Mouse (Mus musculus) splenic B cell, adult 2 months (primary cell): ENCODE measurements around the gene Nploc4.
"Not testable (repeated sequence)": the region's sequence is repeated elsewhere in the genome, so short reads cannot be mapped to it uniquely, and the experiment has no call there.

Experiments used
- DNase-seq: peaks from one replicate; pipeline ENCODE4 v3.0.0-alpha.2; 2011; ENCODE audit warnings: low read depth, low spot score
- H3K27me3 ChIP-seq: 2 replicates; pipeline ENCODE4 v1.6.1; 2012; ENCODE audit warnings: mild to moderate bottlenecking, low read length, moderate library complexity, mixed read lengths; ENCODE audit not compliant: control insufficient read depth, poor library complexity, insufficient read depth, severe bottlenecking
- H3K36me3 ChIP-seq: 2 replicates; pipeline ENCODE4 v1.6.1; 2012; ENCODE audit warnings: mild to moderate bottlenecking, low read length, moderate library complexity, mixed read lengths; ENCODE audit not compliant: control insufficient read depth, poor library complexity, insufficient read depth, severe bottlenecking

The Nploc4 gene

DNA sequence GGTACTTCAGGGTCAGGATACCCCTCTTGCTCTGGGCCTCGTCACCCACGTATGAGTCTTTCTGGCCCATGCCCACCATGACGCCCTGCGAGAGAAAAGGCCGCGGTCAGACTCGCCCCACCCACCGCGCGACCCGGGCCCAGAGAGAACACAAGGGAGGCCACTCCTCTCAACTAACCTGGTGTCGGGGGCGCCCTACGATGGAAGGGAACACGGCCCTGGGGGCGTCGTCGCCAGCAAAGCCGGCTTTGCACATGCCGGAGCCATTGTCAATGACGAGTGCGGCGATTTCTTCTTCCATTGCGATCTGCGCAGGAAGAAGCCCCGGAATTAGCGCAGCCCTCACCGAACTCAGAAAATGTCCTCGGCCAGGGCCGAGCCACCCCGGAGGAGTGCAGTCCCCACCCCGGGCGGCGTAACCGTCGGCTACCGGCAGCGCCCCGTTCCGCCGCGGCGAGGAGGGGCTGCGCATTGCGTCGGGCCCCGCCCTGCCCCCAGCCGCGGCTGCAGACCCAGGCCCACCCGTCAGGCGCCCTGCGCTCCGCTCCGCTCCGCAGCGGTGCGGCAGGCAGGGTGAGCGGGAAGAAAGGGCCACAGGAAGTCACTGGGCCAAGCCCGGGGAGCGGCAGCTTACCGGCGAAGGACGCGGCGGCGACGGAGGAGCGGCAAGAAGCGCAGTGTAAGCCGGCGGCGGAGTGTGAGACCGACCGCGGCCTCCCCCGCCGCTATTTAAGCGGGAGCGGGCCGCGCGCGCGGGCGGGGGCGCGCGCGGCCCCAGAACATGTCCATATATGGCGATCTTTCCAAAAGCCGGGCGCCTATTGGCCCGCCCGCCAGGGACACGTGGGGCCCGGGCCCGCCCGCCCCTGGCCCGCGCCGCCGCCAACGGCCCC lies 89.5 kb downstream of the Nploc4 start, which contains the start of gene Actg1:
Gene Actg1 (minus strand): TSS at position 752 of the 893 bp plus-strand sequence.
- DNase-seq = peak; percentile 89
- Histone ChIP-seq H3K36me3 (peaks cover 11% of the 10 kb centered on the region), H3K27me3 (no peaks in the 10 kb centered on the region)

DNA sequence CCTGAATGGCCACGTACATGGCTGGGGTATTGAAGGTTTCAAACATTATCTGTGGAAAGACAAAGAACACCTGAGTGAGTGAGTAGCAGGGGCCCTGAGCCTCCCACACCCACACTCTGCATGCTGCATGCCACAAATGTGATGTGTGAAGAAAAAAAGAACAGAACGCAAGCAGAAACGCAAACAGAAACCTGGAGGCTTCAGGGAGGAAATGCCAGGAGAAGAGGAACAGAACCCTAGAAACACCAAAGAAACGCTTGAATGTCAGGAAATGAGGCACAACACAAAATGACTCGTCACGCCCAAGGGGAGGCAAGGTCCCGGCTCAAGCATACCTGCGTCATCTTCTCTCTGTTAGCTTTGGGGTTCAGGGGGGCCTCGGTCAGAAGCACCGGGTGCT lies 90.2 kb downstream of the Nploc4 start:
- DNase-seq = peak; percentile 65
- no peaks in the 10 kb centered on the region for H3K27me3 ChIP-seq

GRCm38 (mm10) chr11:120346383-120347034 lies 91.0 kb downstream of the Nploc4 start:
- DNase-seq, H3K27me3 ChIP-seq: not testable (repeated sequence)
- H3K36me3 ChIP-seq = peaks cover 11% of the 10 kb centered on the region

More for the DNA sequence above, 90.2 kb downstream of the Nploc4 start:
- H3K36me3 ChIP-seq = peaks cover 11% of the 10 kb centered on the region

- Histone ChIP-seq H3K27me3 (no peaks in the 10 kb centered on the region), H3K36me3 (peaks cover 11% of the 10 kb centered on the region)
- DNase-seq = no peak
These were observed 92.3 kb downstream of the Nploc4 start for GRCm38 (mm10) chr11:120345067-120345681.

DNA sequence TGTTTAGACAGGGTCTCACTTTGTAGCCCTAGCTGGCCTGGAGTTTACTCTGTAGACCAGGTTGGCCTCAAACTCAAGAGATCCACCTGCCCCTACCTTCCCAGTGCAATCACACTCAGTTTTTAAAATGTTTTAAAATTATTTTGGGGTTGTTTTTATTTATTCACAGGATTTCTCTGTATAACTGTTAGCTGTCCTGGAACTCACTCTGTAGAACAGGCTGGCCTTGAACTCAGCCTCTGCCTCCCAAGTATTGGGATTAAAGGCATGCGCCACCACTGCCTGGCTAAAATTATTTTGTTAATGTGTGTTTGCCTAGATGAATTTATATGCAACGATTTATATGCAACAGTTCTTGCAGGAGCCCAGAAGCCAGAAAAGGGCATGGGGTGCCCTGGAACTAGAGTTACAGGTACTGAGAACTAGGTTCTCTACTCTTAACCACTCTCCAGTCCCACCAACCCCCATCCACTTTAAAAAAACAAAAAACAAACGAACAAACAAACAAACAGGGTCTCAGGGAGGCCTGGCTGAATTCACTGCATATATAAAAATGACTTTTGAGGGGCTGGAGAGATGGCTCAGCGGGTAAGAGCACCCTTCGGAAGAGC lies 93.1 kb downstream of the Nploc4 start:
- no peak for DNase-seq
- peaks cover 11% of the 10 kb centered on the region for H3K36me3 ChIP-seq

GRCm38 (mm10) chr11:120343519-120344309 lies 93.8 kb downstream of the Nploc4 start:
- H3K27me3 ChIP-seq = no peaks in the 10 kb centered on the region
- DNase-seq = no peak
- H3K36me3 ChIP-seq = peaks cover 11% of the 10 kb centered on the region

More for the DNA sequence above, 93.1 kb downstream of the Nploc4 start:
- H3K27me3 ChIP-seq = no peaks in the 10 kb centered on the region

- Histone ChIP-seq H3K36me3 (peaks cover 11% of the 10 kb centered on the region), H3K27me3 (no peaks in the 10 kb centered on the region)
- DNase-seq = no peak
These were observed 94.8 kb downstream of the Nploc4 start for GRCm38 (mm10) chr11:120342656-120343160.

GRCm38 (mm10) chr11:120341661-120342060 lies 95.8 kb downstream of the Nploc4 start:
- Histone ChIP-seq H3K36me3 (peaks cover 7% of the 10 kb centered on the region), H3K27me3 (no peaks in the 10 kb centered on the region)
- DNase-seq = no peak

- DNase-seq = no peak
- H3K27me3 ChIP-seq = no peaks in the 10 kb centered on the region
- H3K36me3 ChIP-seq = peaks cover 1% of the 10 kb centered on the region
These were observed 97.5 kb downstream of the Nploc4 start for GRCm38 (mm10) chr11:120339978-120340513.

GRCm38 (mm10) chr11:120338786-120339185 lies 98.7 kb downstream of the Nploc4 start:
- DNase-seq = no peak
- H3K36me3 ChIP-seq = no peaks in the 10 kb centered on the region
- no peaks in the 10 kb centered on the region for H3K27me3 ChIP-seq

GRCm38 (mm10) chr11:120337447-120337846 lies 100.1 kb downstream of the Nploc4 start:
- H3K27me3 ChIP-seq = no peaks in the 10 kb centered on the region
- no peaks in the 10 kb centered on the region for H3K36me3 ChIP-seq
- DNase-seq = no peak

DNA sequence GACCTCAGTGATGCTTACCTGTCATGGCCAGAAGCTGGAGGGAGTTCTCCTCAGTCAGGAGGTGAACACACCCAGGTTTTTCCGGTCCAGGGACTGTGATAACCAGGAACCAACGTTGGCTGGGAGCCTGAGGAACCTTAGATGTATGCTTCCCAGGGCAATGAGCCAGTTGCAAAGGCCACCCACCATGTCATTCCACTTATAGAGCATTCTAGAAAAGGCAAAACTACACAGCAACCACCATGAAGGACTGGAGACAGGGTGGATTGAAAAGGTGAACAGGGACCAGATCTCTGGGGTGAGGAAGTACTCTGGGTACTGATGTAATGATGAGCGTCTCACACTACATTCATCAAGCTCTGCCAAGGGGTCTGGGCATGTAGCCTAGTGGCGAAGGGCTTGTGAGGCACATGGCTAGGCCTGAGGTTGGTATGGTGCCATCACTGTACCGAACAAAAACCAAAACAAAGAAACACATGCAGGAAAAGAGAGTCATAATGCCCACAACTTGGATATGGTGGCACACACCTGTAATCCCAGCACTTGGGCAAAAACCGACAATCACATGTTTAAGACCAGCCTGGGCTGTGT lies 102.0 kb downstream of the Nploc4 start:
- H3K27me3 ChIP-seq = no peaks in the 10 kb centered on the region
- DNase-seq = no peak
- H3K36me3 ChIP-seq = no peaks in the 10 kb centered on the region
